Mouse (Mus musculus) hematopoietic stem cell, adult 5-6 weeks (primary cell): ENCODE data around the gene Tmem52b. TPM values are rescaled to one million over a fixed set of nuclear protein-coding genes. Genes with fewer than 3 reads are reported as not detected.

ENCODE experiments used
- ATAC-seq, 2 experiments: fragments of 125-278 bp in 1 of 2; replicated peaks in 1 of 2; 2 replicates each; pipeline ENCODE4 v1.8.0; 2016 to 2017; ENCODE audit warnings: inconsistent platforms in 2 of 2, mild to moderate bottlenecking in 2 of 2, moderate number of reproducible peaks in 2 of 2, low read depth in 1 of 2, moderate TSS enrichment in 1 of 2; ENCODE audit not compliant: low FRiP score in 2 of 2, poor library complexity in 2 of 2, severe bottlenecking in 2 of 2, insufficient read depth in 1 of 2, low TSS enrichment in 1 of 2
- total RNA-seq: library from RNA; stranded (forward); fragments of 172-1452, 232-1000 nt; gene quantifications from 2 replicates; pipeline ENCODE4 v1.2.3, GENCODE M21; 2017

Tmem52b gene
- total RNA-seq, 1 experiment from 2014 or later = not detected

DNA sequence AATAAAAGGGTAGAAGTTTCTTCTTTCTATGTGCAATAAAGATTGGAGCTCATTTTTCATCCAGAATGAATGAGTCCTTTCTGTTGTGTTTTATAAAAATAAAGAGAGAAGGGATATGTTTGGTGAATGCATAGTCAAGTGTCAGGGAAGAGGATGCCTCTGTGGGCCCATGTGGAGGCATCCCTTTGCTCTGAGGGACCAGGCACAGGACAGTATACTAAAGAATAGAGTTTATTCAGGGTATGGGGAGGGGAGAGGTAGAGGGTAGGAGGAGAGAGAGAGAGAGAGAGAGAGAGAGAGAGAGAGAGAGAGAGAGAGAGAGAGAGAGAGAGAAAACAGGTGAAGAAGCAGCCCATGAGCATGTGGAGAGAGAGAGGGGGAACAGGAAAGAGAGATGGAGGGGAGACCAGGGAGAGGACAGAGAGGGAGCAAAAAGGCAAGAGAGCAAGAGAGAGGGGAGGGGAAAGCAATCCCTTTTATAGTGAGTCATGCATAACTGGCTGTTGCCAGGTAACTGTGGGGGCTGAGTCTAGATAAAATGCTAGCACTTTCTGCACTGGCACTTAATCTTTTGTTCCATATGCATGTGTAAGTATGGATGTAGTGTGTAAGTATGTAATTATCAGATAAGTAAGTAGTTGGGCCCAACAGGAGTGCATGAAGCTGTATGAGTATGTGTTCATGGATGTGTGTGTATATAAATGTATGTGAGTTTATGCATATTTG is 45.1 kb downstream of the Tmem52b start:
- no peak; a peak in 1 of 4 replicates for ATAC-seq

- ATAC-seq = peak; percentile 92 to 98
Observed at GRCm38 (mm10) chr6:129558946-129559640, 46.7 kb downstream of the Tmem52b start.

GRCm38 (mm10) chr6:129559641-129560027 is 47.3 kb downstream of the Tmem52b start:
- 0 out of 4 replicates have a peak, but pooled peaks of 1 of the 2 experiments have one; percentile 19 for ATAC-seq

- ATAC-seq = peak; percentile 32 to 64; a peak in 2 of 4 replicates
Observed at GRCm38 (mm10) chr6:129565257-129565656, 52.9 kb downstream of the Tmem52b start.

Other genes starting within 250 kb of the Tmem52b start
- gene Cd69, start 237.1 kb upstream of the Tmem52b start, total RNA-seq = 340 and 460 TPM in 2 replicates
- gene 4922502D21Rik, start 180.8 kb upstream of the Tmem52b start, total RNA-seq = not detected in 2 replicates
- 85.2 and 94.1 TPM in 2 replicates for gene Clec12a, start 169.9 kb upstream of the Tmem52b start, total RNA-seq
- 0.25 TPM in 1 of 2 replicates, not detected in the other for gene Clec12b, start 126.7 kb upstream of the Tmem52b start, total RNA-seq
- 1.6 and 6.3 TPM in 2 replicates for gene Clec1b, start 115.3 kb upstream of the Tmem52b start, total RNA-seq
- gene Clec9a, start 103.7 kb upstream of the Tmem52b start, total RNA-seq = 0.50 and 1.0 TPM in 2 replicates
- 9.8 and 12.4 TPM in 2 replicates for gene Clec1a, start 60.6 kb upstream of the Tmem52b start, total RNA-seq
- gene Olr1, start 5.4 kb upstream of the Tmem52b start, total RNA-seq = 0.55 and 6.5 TPM in 2 replicates
- gene Gabarapl1, start 20.6 kb downstream of the Tmem52b start, total RNA-seq = 147 and 152 TPM in 2 replicates
- gene Klre1, start 65.3 kb downstream of the Tmem52b start, total RNA-seq = 0.31 TPM in 1 of 2 replicates, not detected in the other
- 2.4 and 9.5 TPM in 2 replicates for gene Klrd1, start 79.2 kb downstream of the Tmem52b start, total RNA-seq
- gene Klrk1, start 111.3 kb downstream of the Tmem52b start, total RNA-seq = 5.2 and 7.7 TPM in 2 replicates
- gene Klrc3, start 130.8 kb downstream of the Tmem52b start, total RNA-seq = not detected in 2 replicates
- gene Klrc2, start 148.1 kb downstream of the Tmem52b start, total RNA-seq = 0.40 and 1.2 TPM in 2 replicates
- gene Klrc1, start 166.4 kb downstream of the Tmem52b start, total RNA-seq = 1.0 and 3.1 TPM in 2 replicates
- not detected in 2 replicates for gene Klri1, start 204.6 kb downstream of the Tmem52b start, total RNA-seq
- 0.15 and 0.38 TPM in 2 replicates for gene Klri2, start 227.9 kb downstream of the Tmem52b start, total RNA-seq